Mouse (Mus musculus): ENCODE results near the gene Nkiras1.
"Not testable (repeated sequence)": the region's sequence is repeated elsewhere in the genome, so short reads cannot be mapped to it uniquely, and the experiment has no call there.

Nkiras1 gene

DNA sequence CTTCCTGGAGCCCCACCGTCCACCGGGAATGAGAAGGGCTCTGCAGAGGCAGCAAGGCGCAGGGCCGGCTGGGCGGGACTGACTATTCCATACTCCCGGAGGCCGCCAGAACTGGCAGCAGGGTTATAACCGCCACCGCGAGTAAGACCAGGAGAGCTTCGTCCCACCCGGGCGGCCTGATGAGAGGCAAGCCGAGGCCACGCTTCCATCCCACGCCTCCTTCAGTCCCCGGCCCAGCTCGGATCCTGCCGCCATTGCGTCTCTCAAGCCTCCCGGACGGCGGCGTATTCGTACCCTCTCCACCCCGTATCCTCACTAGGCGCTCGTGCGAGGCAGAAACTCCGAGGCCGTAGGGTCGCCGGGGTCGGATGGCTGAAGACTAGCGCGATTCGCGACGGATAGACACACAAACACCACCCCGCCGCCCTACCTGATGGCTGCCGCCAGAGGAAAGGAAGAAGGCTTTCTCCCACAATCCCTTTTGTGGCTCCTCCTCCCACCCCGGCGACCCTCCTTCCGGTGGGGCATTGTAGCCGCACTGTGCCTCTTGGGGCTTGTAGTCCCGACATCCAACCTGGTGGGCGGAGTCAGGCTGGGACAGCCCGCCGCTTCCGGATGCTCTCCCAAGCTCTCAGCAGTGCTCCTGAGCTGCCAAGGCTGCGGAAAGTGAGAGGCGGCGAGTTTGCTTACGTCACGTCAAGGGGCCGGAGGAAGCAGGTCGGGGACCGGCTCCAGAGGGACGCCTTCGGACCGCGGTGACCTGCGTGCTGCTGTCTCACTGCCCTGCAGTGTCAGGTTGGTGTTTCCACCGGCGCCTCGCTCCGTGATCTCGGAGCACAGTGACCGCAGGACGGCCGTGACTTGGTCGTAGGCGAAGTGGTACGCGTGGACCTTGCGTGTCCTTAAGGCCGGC lies at the start of gene Nkiras1, which contains the start of gene Rpl15:
TSS of gene Nkiras1 (plus strand) at position 608 of the 913 bp plus-strand sequence.
TSS of gene Rpl15 (minus strand) at position 863 of the 913 bp plus-strand sequence.
- DNase-seq (ENCODE audit: low read depth, low spot score), result peak; percentile 95

DNA sequence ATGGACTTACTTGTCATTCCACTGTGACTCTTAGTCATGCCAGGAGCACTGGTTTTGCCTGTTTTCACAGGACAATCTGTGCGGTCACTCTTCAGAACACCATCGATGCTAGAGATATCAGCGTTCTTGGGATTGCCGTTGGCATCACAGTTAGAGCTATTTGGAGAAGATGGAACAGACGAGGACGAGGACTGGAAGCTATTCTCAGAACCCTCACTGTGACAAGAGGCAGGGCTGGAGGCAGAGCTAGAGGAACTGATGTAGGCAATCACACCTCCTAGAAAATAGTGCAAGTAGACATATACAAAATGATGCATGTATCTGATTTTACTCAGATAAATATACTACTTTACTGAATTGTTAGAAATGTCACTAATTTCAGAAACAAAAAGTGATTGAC lies 49.0 kb upstream of the Nkiras1 start:
- DNase-seq (ENCODE audit: low read depth, low spot score), result no peak

DNA sequence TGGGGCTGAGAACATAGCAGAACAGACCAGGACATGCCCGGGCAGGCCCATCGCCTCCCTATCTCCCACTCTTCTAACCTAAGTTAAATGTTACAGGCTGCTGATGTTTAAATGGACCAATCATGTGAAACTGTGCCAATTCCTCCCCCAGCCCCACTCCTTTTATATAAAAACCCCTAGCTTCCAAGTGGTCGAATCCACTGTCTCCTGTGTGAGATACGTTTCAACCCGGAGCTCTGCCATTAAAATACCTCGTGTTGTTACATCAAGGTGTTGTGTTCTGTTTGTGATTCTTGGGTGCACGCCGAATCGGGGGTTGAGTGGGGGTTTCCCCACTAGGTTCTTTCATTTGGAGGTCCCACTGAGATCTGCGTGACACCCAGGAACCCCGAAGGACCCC lies 45.5 kb upstream of the Nkiras1 start:
- not testable (repeated sequence) for DNase-seq (ENCODE audit: low read depth, low spot score)

DNA sequence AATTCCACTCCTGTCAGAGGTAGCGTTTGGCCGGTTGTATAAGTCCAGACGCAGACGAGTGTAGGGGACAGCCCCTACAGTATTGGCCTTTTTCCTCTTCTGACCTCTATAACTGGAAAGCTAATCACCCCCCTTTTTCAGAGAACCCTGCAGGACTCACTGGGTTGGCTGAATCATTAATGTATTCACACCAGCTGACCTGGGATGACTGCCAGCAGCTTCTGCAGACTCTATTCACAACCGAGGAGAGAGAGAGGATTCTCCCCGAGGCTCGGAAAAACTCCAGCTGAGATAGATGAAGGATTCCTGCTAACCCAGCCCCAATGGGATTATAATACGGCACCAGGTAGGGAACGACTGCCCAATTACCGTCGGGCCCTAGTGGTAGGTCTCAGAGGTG lies 44.8 kb upstream of the Nkiras1 start:
- not testable (repeated sequence) for DNase-seq (ENCODE audit: low read depth, low spot score)

DNA sequence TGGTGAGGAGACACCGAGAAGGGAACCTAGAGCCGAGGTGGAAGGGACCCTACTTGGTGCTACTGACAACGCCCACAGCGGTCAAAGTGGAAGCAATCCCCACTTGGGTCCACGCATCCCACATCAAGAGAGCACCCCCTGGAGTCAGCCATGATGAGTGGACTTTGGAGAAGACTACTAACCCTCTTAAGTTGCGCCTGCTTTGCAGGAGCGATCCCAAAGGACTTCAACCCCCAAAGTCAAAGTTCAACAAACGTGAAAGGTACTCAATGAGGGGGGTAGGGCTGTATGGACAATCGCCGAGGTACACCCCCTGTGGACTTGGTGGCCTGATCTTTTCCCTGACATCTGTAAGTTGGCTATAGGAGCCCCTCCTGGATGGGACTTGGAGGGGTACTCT lies 41.2 kb upstream of the Nkiras1 start:
- not testable (repeated sequence) for DNase-seq (ENCODE audit: low read depth, low spot score)

DNA sequence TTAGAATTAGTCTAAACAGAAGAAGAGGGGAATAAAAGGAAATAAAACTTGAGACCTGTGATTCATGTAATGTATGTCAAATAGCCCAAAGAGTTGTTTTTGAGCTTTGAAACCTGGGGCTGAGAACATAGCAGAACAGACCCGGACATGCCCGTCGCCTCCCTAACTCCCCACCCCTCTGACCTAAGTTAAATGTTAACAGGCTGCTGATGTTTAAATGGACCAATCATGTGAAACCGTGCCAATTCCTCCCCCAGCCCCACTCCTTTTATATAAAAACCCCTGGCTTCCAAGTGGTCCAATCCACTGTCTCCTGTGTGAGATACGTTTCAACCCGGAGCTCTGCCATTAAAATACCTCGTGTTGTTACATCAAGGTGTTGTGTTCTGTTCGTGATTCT lies 39.1 kb upstream of the Nkiras1 start:
- DNase-seq (ENCODE audit: low read depth, low spot score), result not testable (repeated sequence)

DNA sequence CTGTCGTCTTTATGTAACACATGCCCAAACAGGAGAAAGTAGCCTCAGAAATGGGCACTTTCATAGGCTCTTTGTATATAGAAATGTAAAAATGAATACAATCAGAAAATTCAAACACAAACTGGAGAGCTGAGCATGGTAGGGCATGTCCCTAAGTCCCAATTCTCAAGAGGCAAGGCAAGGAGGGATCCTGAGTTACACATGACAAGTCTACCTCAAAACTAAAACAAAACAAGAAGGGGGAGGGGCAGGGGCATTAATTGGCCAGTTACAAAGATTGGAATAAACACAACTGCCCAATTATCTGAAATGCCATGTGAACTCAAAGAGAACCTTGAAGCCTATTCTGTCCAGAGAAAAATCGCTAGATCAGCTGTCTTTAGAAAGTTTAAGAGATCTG lies 37.9 kb upstream of the Nkiras1 start:
- DNase-seq (ENCODE audit: low read depth, low spot score), result no peak

DNA sequence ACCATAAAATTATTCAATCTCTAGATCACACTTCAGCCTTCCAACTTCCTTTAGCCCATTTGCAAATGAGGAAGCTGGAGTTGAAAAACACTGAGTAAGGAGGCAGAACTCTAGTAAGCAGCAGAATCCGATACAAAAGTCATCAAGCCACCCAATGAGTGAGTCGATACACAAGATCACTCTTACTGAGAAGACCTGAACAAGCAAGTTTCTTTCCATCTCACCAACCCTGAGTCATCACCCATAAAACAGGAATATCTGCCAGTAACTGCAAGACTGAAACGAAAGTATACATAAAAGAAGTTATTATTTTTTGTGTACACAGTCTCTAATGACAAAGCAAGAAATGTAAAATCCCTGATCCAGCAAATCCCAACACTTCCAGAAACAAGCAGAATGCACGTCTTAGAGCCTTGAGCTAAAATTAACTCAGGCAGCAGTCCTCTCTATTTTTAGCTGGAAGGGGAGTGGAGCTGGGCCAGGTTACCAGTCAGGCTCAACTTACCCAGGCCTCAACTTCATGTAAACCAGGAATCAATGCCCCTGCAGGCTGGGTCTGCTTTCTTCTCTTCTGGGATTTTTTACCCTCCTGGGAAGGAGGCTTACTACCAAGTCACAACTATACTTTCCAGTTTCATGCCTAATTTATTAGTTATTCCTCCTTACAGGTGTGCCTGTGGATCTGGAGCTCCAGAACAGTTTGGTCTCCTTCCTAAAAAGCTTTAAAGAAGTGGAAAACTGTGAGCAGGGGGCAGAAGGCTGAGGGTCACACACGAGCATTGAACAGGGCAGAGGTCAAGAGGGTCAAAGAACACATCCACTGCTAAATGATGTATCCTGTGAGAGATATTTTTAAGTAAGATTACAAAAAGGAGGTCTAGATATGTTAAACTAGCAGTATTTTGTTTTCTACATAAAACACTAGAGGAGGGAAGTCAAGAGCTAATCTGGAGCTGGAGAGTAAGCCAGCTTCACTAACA lies 36.7 kb upstream of the Nkiras1 start:
- DNase-seq (ENCODE audit: low read depth, low spot score), result no peak

DNA sequence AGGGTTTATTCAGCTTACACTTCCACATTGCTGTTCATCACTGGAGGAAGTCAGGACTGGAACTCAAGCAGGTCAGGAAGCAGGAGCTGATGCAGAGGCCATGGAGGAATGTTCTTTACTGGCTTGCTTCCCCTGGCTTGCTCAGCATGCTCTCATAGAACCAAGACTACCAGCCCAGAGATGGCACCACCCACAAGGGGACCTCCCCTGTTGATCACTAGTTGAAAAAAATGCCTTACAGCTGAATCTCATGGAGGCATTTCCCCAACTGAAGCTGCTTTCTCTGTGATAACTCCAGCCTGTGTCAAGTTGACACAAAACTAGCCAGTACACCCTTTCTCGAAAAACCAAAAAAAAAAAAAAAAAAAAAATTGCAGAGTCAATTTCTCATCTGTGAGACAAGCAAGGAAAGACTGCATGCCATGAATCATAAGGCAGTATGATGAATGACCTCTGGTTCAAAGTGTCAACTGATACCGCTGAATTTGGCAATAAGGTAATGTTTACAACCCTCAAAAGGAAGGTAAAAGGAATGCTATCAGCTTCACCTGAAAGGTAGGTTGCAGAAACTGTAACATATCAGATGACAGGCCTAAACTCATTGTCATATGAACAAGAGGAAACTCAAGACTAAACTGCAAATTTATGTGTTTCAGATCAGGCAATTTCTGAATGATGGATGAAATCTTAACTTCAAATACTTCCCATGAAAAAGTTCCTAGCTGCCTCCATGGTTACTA lies 34.3 kb upstream of the Nkiras1 start:
- DNase-seq (ENCODE audit: low read depth, low spot score), result not testable (repeated sequence)

DNA sequence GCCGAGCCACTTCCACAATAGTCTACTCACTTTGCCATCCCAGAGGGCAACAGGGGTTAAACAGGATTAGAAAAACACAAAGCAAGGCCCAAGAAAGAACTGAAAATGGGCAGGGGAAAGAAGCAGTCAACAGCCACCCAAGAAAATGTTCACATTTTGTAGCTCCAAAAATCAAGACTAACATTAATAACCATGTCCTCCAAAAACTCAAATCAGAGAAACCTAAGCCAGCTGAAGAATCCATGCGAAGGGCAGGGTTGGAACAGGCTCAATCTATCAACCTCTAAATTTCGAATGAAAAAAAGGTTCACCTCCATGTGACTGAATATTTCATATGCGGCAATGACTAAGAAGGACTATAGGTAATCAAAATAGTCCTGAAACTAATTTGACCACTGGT lies 33.6 kb upstream of the Nkiras1 start:
- DNase-seq (ENCODE audit: low read depth, low spot score), result no peak

DNA sequence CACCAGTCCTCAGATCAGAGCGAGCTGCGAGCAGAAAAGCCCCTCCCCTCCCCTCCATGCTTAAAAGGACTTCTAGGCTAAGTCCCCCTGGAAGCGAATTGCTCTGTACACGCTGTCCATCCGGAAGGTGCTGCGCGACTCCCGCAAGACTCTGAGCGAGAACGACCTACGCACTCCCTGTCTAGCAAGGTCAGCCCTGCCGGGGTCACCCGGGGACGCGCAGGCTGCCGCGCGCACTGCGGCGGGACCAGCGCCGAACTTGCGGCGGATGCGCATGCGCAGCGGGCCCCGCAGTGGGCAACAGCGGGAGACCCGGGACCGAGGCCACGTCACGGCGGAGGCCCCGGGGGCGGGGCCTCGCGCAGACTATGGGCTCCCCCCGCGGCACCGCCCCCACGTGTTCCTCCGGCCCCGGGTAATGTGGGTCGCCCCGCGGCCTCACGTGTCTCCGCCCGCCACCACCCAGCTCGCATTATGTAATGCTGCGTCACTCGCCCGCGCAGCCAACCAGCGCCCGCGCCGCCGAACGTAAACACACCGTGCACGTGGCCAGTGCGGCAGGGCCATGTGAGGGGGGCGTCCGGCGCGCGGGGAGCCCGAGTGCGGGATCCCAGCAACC lies 32.7 kb upstream of the Nkiras1 start:
- peak; percentile 87 for DNase-seq (ENCODE audit: low read depth, low spot score)

DNA sequence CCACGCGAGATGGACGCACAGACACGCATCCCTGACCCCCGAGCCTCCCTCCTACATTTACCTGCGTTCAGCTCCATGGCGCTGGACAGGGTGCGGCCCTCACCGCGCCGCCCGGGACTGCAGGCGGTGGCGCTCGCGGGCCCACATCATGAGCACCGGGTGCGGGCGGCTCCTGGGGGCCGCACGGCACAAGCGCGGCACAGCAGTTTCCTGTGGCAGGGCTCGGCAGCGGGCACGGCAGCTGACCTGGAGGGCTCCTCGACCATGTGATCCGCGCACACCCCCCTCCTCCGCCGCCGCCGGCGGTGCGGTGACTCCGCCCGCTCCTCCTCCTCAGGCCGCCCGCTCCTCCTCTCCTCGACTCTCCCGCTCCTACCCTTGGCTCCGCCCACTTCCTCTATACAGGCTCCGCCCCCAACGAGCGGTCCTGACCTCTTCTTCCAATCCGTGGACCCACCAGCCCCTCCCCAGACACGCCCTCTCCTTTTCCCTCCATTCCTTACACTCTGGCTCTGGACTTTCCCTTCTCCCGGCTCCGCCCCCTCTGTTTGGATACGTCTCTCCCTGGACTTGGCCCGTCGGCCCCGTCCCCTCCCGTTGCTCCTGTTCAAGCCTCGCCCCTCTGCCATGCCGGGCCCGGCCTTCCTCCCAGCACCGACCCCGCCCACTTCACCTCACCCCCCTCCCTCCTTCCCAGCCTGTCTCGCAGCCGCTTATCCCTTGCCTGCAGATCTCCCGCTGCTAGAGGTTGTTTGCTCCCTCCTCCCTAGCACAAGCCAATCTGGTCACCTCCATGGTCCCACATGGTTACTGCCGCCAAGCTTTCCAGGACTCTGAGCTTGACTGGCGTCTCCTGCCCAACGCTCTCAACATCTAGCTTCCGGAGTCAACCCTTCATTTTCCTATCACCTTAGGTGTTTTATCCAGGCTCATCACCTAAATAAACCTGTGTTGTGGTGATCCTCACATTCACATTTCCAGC lies 31.9 kb upstream of the Nkiras1 start, which contains the start of gene Nr1d2:
TSS of gene Nr1d2 (minus strand) at position 378 of the 982 bp plus-strand sequence.
- DNase-seq (ENCODE audit: low read depth, low spot score), result peak; percentile 89

DNA sequence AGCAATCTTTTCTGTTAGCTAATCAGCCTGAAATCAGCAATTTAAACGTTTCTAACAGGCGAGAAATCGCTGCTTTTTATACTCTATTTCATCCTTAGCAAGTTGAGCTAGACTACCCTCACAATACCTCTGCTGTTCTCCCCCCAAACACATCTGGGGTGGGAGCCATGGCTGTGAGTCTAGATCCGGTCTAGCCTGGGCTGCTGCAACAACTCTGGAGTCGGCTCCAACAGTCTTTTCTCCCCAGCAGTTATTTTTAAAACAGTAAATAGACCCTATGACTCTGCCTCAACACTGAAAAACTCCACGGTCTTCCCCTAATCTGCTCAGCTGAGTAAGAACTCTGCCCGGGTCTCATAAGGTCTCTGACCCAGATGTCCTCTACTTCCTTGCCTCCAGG lies 30.8 kb upstream of the Nkiras1 start:
- no peak for DNase-seq (ENCODE audit: low read depth, low spot score)

DNA sequence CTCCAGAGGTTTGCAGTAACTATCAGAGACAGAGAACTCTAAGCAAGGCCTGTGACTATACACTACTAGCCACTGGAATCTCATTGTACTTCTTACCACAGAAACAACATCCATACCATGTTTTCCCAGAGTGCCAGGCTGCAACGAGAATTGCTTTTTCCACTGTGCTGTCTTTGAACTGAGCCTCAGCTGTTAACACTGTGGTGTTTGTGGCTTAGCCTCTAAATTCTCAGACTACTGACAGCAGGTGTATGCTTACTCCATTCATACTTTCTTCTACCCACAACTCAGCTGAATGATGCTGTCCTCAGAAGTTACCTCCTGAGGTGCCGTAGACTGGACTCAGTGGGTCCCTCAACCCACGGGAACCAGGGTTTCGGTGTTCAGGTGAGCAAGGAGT lies 29.1 kb upstream of the Nkiras1 start:
- DNase-seq (ENCODE audit: low read depth, low spot score), result no peak

DNA sequence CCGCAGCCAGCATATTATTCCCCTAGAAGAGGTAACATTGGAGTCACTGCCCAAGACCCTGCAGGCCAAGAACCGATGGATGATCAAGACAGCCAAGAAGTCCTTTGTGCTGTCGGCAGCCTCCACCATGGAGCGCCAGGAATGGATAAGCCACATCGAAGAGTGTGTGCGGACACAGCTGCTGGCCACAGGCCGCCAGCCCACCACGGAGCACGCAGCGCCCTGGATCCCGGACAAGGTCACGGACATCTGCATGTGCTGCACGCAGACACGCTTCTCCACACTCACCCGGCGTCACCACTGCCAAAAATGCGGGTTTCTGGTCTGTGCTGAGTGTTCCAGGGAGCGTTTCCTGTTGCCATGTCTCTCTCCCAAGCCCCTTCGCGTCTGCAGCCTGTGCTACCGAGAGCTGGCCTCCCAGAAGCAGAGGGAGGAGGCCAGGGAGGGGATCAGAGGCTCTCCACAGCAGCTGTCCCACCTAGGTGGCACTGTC lies 28.3 kb upstream of the Nkiras1 start:
- DNase-seq (ENCODE audit: low read depth, low spot score), result no peak

DNA sequence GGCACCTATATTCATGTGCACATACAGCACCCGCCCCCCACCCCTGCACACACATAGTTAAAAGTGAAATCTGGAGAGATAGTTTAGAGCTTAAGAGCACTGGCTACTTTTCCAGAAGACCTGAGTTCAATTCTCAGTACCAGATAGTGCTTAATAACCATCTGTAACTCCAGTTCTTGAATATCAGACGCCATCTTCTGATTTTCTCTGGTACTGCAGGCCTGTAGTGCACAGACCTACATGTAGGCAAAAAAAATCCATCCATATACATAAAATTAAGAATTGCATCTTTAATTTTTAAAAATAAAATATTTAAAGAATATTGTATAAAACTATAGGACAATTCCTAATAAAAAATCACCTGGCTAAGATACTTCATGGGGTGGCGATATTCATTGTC lies 9.7 kb upstream of the Nkiras1 start:
- DNase-seq (ENCODE audit: low read depth, low spot score), result no peak

DNA sequence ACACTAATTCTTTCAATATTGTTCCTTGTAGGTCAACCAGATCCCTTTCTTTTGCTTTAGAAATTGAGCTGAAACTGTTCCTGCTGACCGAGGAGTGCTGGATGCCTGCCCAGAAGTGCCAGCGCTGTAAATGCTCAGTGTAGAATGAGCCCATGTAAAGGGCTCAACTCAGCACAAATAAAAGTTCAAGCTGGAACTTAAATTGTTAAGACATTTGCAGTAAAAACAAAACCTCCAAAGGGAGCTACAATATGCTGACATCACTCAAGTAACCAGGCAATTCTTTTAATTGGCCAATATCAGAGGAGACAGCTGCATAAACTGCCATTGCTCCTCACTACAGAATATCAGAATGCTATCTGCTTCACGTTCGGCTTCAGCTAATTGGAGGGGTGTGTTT lies 7.5 kb upstream of the Nkiras1 start:
- DNase-seq (ENCODE audit: low read depth, low spot score), result no peak

DNA sequence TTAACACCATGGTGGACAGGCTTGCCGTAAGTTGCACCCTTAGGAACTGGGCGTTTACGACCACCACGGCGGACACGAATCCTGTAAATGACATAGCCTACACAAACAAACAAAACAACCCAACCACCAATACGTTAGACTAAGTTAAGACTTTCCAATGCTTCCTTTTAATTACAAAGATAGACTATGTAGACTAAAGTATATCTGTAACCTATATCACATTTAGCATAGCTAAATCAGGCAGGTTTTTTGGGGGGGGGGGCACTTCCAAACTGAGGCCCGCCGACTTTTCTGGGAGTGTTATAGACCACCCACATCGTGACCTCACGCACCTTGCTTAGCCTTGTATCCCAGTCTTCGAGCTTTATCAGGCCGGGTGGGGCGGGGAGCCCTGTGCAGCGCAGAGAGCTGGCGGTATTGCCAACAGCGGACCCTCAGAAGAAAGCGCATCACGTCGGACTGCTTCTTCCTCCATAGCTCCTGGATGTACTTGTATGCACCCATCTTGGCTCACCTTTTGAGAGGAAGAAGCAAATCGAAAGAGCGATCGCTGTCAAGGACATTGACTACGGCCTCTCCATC lies 898 bp upstream of the Nkiras1 start:
- not testable (repeated sequence) for DNase-seq (ENCODE audit: low read depth, low spot score)

DNA sequence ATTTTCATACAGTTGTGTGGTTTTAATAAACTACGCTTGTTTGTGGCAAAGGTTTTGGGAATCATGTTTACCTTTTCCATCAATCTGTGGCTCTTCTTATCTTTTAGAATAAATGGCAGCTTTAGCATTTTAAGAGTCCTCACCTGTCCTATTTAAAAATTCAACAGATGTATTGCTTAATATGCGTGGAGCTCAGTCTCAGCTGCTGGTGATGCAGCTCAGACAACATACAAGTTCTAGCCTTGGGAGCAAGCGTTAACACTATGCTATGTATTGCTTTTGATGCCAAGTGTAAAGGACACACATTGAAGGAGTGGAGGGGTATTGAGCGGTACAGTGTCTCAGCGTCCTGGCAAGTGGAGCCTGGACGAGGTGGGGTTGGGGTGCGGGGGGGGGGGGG lies 730 bp downstream of the Nkiras1 start:
- no peak for DNase-seq (ENCODE audit: low read depth, low spot score)
